Mouse (Mus musculus) left cerebral cortex, adult 8-10 months (tissue): ENCODE measurements around the gene Stk11. TPM values are rescaled to one million over a fixed set of nuclear protein-coding genes. Genes with fewer than 3 reads are reported as not detected.

ENCODE experiments used
- DNase-seq, 2 experiments: peaks; one replicate each; pipeline ENCODE4 v3.0.0; 2022; ENCODE audit warnings: low spot score in 2 of 2
- total RNA-seq, 4 experiments: library from RNA; stranded (reverse); gene quantifications; 2 replicates each; pipeline ENCODE4 v1.2.4; 2022

The Stk11 gene
- total RNA-seq, 4 experiments from 2014 or later = 102 to 111 (median 109) TPM

DNA sequence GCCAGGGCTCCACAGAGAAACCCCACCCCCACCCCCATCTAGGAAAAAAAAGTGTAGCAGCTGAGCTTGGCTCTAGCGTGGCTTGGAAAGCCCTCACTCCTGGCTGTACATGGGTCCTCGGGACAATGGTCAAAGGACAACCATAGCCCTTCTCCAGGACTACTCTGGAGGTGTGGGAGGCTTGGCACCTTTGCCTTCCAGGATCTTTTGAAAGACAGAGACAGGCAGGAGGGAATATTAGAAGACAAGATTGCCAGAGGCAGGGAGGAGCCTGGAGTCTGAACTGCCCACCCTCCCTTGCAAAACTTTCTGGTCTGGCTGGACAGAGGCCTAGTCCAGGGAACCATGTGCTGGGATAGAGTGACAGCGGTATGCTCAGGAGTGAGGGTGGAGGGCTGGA lies 20.9 kb upstream of the Stk11 start:
- DNase-seq = no peak

DNA sequence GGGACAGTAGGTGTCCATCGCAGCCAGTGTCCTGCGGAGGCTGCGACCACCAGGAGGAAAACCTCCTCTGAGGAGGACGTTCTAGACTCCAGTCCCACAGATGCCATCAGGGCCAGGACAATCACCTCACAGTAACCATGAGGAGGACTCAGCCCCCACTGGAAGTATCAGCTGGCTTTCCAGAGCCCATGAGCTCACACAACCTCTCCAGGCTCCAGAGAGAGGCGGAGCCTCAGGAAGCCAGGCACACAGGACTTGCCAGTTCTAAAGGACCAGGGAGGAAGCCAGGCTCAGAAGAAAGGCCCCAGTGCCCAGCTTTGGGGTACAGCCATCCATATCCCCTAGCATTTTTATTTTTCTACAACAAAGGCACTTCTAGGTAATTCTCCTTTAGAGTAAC lies 20.1 kb upstream of the Stk11 start:
- DNase-seq = no peak

DNA sequence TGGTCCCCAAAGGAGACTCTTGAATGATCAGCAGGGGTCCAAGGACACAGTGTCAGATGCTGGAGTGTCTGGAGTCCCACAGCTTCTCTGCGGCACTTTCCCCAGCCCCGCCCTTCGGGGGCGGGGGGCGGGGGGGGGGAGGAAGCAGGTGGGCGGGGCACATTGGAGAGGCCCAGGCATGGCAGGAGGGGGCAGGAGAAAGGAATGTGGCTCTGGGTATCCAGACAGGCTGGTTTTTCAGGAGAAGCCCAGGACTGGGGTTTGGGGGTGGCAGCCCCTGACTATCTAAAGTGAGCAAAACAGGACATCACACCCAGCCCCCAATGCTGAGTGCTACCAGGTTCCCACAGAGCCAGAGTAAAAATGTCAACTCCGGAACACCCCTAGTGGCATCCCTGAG lies 18.3 kb upstream of the Stk11 start:
- no peak for DNase-seq

DNA sequence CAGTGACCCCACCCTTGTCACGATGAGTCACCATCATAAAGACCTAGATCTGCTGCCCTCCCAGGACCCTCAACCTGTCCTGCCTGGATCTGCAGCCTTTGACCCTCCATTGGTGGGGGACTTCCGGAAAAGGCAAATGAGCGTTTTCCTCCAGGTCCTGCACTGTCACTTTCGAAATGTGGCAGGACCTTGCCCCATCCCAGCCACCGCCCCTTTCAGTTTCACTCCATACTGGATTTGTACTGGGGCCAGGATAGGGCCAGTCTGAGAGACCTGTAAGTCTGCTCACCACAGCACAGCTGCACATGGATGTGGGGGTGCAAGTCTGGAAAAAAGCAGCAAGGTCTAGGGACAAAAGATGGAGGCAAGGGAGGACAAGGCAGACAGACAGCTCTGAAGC lies 17.0 kb upstream of the Stk11 start:
- DNase-seq = no peak

DNA sequence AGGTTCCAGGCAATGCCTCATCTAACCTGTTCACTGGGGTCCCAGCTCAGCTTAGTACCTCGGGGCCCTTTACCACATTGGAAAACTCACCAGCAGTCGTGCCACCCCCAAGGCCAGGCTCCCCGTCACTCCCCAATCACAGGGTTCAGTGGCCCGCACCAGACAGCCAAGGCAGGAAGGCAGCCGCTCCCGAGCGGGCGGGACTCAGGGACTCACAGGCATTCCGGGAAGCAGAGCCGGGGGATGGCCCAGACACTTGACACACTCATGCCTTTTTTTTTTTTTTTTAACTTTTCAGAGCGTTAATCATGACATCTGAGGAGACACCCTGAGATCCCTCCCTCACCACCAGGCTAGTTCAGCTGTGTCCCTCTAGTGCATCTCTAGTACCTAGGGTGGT lies 14.6 kb upstream of the Stk11 start:
- DNase-seq = no peak

DNA sequence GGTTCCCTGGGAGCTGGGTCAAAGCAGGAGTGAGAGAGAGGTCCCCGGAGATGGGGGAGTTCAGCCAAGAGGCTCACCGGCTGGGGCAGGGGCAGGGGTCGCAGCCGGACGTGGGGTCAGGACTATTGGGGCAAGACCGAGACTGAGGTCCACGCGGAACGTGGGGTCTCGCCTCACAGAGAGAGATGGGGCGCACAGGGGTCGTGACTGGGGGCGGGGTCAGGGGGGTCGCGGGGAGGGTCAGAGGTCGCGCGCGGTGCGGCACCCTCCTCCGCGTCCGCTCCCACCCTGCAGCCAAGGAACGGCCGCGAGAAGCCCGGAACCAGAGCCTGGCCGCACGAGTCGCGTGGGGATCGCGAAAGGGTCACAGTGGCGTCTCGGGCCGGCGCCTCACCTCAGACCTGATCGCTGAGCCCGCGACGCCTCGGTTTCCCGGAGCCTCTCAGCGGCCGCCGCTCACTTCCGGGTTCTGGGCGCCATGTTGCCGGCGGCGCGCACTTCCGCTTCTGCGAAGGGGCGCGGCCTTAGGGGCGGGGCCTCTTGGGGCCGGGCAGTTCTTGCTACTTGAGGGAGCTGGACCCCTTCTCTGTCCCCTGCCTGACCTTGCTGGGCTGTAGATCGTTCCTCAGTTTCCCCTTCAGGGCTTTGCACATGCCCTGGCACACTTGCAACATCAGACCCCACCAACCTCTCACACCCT lies 13.2 kb upstream of the Stk11 start:
- peak; percentile 66 to 74 for DNase-seq

DNA sequence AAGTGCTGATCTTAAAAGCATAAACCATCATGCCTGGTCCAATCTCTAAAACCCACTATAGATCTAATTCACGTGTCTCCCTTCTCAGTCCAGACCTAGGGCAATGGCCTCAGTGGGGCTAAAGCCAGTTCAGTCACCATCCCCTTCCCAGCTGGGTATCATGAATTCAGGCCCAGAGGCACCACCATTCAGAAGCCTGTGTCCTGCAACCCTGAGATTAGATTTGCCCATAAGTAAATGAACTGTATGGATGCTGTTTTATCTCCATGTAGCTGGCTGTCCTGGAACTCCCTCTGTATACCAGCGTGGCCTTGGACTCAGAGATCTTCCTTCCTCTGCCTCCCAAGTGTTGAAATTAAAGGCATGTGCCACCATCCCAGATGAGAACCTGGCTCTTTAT lies 12.6 kb upstream of the Stk11 start:
- DNase-seq = no peak

DNA sequence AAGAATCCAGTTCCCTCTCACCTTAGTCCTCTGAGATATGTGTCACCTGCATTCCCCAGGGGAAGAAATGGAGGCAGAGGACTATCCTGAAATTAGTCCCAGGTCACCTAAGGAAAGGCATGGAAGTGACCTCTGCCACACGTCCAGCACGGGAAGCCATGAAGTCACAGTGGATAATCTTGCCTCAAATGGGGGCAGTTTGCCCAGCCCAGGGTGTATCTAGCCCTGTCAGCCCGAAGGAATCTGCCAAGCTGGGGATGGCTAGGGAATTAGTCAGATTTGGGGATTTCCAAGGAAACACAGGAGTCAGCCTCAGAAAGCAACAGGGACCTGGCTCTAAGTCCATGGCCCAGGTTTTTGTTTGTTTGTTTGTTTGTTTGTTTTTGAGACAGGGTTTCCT lies 11.4 kb upstream of the Stk11 start:
- DNase-seq = no peak

DNA sequence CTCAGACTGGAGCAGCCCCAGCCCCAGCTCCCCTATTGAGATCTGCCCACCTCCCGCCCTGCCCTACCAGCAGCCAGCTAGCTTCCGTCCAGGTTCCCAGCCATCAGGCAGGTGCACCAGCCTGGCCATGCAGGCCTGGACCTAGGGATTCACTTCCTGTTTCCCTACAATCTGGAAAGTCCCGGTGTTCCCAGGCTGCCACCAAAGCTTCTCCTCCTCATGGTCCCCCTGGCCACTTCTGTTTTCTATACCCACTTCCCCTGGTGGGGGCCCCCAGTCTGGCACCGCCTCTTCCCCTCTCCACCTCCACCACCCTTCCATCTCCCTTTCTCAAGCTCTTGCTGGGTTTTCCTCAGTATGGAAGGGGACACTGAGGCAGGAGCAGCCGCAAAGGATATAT lies 10.1 kb upstream of the Stk11 start, which contains the start of gene Sbno2:
Gene Sbno2 (minus strand): TSS at position 112 of the 400 bp plus-strand sequence.
- DNase-seq = no peak

DNA sequence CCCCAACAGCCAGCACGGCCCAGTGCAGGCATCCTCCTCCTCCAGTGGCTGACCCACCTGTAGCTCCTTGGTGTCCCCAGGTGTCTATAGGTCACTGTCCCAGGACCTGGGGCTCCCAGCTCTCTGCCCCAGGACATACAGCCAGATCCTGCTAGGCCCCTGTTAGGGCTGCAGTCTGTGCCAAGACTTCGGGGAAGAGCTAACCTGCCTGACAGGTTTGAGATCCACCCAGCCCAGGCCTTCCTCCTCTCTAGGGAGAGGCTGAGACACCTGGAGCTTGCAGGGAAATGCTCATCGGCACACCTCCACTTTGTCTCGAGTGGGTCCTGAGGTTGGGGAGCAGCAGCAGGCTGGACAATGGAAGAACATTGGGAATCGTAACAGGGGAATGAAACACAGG lies 9.7 kb upstream of the Stk11 start:
- no peak for DNase-seq

DNA sequence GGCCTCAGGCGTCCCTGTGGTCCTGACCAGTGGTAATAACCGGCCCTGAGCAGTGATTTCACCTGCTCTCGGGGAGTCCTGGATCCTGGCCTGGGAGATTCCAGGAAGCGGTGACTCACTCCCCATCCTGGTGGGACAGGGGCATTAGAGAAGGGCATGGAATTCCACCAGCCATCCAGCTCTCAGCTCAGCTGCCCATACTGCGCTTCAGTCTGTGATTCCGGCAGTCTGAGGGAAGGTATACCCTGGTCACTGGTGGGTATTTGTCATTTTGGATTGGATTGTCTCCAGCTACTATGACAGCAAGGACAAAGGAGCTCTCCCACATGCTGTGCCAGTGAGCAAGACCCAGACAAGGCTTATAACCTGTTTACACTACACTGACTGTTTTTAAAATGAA lies 7.9 kb upstream of the Stk11 start:
- DNase-seq = no peak

DNA sequence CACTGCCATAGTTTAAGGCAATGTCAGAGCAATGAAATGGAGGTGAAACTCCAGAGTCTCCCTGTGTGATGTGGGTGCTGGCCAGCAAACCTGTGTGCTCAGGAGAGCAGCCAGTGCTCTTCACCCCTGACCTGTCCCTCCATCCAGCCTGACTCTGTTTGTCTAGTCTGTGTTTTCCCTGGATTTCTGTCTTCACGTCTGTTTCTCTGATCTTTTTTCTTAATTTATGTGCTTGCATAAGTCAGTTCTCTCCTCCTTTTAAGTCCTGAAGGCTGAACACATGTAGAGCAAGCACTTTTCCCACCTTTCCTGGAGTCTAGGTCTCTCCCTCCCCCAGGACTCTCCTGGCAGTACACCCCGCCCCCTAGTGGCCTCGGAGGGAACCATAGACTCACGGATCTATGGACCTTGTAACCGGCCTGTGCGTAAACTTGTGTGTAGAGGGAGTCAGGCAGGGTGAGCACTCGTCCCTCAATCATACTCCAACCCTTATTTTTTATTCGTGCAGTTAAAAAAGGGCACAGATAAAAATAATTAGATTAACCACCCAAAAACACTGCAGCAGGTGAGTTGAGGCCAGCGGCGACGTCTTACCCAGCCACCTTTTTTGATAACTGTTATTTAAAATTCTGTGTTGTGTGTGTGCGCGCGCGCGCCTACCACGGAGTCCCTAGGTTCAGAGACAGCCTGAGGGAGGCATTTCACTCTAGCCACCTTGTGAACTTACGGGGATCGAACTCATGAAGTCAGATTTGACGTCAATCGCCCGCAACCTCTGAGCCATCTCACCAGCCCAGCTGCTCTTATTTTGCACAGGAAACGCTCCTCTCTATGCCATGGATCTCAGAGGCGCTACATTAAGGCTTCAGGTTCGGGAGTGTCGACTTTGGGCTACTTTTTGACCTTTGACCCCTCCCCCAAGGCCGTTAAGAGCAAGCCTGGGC lies 990 bp upstream of the Stk11 start:
- DNase-seq = peak in 1 of 2 experiments; percentile 76

DNA sequence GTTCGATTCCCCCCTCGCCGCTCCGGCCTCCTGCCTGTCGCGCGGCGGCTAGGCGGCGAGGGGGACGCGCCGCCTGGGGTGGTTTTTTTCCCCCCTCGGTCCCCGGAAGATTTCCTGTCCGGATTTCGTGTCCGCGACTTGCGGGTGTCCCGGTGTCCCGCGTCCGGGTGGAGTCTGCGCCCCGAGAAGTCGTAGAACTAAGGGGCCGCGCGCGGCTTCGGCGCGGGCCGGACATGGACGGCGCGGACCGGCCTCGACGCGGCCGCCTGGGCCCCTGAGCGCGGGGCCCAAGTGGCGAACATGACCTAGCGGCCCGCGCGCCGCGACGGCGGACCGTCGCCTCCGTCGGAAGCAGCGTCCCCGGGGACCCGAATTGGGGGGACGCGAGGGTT lies 337 bp downstream of the Stk11 start:
- DNase-seq = no peak

DNA sequence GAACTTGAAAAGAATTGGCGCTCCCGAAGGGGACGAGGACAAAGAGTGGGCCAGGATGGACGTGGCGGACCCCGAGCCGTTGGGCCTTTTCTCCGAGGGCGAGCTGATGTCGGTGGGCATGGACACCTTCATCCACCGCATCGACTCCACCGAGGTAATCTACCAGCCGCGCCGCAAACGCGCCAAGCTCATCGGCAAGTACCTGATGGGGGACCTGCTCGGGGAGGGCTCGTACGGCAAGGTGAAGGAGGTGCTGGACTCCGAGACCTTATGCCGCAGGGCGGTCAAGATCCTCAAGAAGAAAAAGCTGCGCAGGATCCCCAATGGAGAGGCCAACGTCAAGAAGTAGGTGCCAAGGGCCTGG lies 942 bp downstream of the Stk11 start:
- DNase-seq = no peak

DNA sequence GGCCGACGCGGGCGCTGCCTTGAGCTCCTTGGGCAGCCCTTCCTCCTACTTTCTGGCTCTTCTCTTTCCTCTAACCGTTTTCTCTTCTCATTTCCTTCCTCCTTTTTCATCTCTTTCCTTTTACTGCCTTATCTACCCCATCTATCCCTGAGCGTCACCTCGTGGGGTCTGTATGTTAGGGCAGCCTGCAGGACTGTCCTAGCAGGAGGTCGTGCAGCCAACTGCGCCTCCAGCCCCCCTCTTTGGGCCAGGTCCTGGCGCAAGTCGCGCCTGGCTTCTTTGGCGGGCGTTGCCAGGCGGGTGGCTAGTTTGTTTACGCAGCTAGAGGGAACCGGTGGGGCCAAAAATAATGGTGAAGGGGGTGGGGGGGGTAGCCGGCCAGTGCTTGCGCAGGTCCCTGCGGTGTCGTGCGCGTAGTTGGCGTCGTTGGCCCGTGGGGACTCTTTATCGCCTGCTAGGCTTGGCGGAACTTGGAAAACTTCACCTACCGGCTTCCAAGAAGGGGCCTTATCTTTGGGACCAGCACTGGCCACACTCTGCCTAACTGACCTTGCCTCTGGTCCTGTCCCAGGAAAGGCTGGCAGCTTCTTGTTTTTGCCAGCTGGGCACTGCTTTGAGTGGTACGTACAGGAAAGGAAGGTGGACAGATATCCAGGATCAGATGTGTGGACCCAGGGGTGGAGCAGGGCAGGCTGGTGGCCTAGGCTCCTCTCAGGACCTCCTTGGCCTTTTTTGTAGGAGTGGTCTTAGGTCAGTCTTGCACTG lies 1.5 kb downstream of the Stk11 start:
- DNase-seq = no peak

DNA sequence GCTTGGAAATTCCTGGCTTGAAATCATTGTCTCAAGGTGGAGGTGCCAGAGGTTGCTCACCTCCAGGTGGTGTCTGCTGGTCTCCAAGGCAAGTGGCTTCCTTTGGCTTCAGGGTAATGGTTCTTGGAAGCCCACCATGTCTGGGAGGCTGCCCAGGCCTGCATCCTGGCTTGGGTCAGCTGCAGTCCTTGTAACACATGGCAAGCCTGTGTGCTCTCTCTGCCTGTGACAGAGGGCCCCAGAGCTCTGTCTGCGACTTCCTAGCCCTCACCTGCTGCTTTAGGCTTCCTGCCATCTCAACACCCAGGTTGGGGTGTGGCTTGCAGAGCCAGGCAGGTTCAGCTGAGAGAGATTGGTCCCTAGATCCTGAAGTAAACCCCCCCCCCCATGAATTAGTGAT lies 2.1 kb downstream of the Stk11 start:
- no peak for DNase-seq

DNA sequence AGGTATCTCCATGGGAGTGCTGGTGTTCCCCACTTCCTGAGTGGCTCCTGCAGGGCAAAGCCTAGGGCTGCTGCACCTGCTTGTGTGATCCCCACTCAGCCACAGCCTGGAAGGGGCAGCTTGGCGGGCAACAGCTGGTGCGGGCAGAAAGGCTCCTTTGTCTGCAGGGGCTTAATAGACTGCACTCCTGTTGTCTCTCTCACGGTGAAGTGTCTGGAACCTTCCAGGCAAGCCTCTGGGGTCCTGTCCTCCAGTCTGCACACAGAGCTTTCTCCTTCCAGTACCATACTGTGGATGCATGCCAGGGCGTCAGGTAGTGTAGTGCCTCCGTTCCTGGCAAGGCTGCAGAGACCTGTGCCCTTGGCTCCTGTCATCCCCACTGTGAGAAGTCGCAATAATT lies 2.9 kb downstream of the Stk11 start:
- DNase-seq = no peak

DNA sequence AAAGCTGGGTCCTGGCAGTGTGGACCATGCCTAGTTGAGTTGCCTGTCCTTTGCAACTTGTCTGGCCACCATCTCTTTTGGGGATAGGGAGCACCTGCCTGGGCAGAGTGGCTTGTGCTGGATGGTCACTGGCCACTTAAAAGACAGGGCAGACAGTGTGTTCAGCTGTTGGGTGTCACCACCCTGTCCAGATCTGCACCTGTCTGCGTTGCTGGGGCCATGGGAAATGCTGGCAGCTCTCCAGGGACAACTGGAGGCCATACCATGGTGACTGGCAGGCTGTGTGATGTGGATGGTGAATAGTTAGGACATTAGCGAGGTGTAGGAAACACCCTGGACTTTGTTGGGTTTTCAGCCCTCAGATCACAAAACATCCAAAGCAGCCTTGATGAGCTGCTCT lies 4.5 kb downstream of the Stk11 start:
- DNase-seq = no peak

DNA sequence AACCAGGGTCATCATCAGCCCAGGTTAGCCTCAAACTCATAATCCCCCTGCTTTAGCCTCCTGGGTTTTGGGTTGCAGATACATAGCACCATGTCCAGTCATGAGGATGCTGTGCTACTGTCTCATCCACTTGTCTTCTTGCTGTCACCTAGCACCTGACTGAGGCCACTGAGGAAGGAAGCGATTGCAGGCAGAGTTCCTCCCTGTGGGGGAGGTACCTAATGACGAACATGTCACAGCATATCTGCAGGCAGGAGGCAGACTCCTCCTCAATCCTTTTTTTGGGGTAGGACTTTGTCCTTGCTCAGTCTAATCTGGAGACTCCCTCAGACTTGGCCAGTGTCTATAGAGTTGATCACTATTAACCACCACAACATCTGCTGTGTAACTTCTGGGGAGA lies 6.0 kb downstream of the Stk11 start:
- no peak for DNase-seq

DNA sequence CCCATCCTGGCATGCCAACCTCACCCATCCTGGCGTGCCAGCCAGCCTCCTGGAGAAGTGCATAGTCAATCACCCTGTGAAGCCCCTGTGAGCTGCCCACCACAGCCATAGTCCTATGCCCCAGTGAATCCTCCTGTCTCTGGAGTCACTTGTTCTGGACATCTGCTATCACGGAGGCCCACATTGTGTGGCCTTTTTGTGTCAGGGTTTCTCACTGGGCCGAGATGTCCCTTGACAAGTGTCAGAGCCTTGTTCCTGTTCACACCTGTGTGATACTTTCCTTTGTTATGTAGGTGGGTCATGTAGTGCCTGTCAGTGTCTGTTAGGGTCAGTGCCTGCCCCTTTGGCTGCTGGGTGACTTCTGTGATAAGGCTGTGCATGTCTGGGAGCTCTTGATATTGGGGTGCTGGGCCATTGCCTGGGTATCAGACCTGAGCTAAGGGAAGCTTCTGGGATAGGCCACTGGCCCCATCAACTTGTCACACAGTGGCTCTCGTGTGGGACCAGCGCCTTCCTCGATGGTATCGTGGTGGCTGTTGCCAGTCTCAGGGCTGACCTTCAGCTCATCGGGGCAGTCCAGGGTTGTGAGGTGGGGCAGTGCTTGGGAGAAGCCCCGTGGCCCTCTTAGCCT lies 8.4 kb downstream of the Stk11 start:
- no peak for DNase-seq

DNA sequence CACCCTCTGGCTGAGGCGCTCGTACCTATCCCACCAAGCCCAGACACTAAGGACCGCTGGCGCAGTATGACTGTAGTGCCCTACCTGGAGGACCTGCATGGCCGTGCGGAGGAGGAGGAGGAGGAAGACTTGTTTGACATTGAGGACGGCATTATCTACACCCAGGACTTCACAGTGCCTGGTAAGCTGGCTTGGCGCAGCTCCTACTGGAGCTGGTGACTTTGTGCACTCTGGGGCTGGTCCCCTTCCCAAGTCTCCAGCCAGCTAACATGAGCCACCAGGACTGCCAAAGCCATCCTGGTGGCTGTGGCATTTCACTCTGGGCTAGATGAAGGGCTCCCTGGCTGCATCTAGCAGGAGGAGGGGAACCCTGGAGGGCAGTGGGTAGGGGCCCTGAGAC lies 12.3 kb downstream of the Stk11 start:
- DNase-seq = no peak

DNA sequence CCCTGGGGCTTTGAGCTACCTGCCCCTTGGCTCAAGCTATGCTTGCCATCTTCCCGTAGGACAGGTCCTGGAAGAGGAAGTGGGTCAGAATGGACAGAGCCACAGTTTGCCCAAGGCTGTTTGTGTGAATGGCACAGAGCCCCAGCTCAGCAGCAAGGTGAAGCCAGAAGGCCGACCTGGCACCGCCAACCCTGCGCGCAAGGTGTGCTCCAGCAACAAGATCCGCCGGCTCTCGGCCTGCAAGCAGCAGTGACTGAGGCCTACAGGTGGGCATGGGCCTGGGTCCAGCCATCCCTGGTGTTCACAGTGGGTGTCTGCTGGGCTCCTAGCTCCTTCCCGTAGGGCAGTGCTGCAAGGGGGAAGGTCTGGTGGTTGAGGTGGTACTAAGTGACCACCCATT lies 14.2 kb downstream of the Stk11 start:
- DNase-seq = no peak
